Mouse (Mus musculus) G1E (cell line): Measurements from ENCODE around the gene Tdrd7.

Experiments
- CTCF ChIP-seq: IDR thresholded peaks from 2 replicates; pipeline ENCODE4 v1.5.1; 2012; ENCODE audit warnings: low read depth, low read length, inconsistent platforms, mixed read lengths
- GATA1 ChIP-seq: IDR thresholded peaks from 2 replicates; pipeline ENCODE4 v1.6.1; 2012; ENCODE audit warnings: borderline replicate concordance, low read length, inconsistent platforms, mixed read lengths
- POLR2AphosphoS5 ChIP-seq: IDR thresholded peaks from 2 replicates; pipeline ENCODE4 v1.6.1; 2012; ENCODE audit warnings: low read depth, low read length, inconsistent platforms; ENCODE audit not compliant: insufficient replicate concordance
- TAL1 ChIP-seq: conservative IDR thresholded peaks from 2 replicates; pipeline ENCODE4 v1.6.1; 2012; ENCODE audit warnings: low read depth, low read length, inconsistent platforms, mixed read lengths

- no peak for TF ChIP-seq CTCF
- TF ChIP-seq TAL1, result no peak
- no peak for TF ChIP-seq GATA1
- TF ChIP-seq POLR2AphosphoS5, result no peak
These were observed 11.9 kb upstream of the Tdrd7 start for GRCm38 (mm10) chr4:45953025-45953919.
